Mouse (Mus musculus) hindbrain, embryonic 12.5 days (tissue): Measurements from ENCODE around the gene Rbm5. TPM values are rescaled to one million over a fixed set of nuclear protein-coding genes. Genes with fewer than 3 reads are reported as not detected.

Source experiments
- ATAC-seq: fragments of 200-750 bp; cut with Nextera tagmentation; 2 replicates; pipeline ENCODE4 v1.8.0; 2017; ENCODE audit warnings: moderate TSS enrichment; ENCODE audit not compliant: low FRiP score
- H3K27ac ChIP-seq: fragments of 300-500 bp; sonication (generic); 2 replicates; pipeline ENCODE4 v1.5.1; 2016; ENCODE audit warnings: mild to moderate bottlenecking
- H3K27me3 ChIP-seq: fragments of 300-500 bp; sonication (generic); 2 replicates; pipeline ENCODE4 v1.6.1; 2016; ENCODE audit warnings: mild to moderate bottlenecking
- H3K36me3 ChIP-seq: fragments of 300-500 bp; sonication (generic); 2 replicates; pipeline ENCODE4 v1.6.1; 2016; ENCODE audit warnings: mild to moderate bottlenecking
- H3K4me1 ChIP-seq: fragments of 300-500 bp; sonication (generic); 2 replicates; pipeline ENCODE4 v1.6.1; 2016
- H3K4me2 ChIP-seq: fragments of 300-500 bp; sonication (generic); replicated peaks from 2 replicates; pipeline ENCODE4 v1.6.1; 2016; ENCODE audit warnings: mild to moderate bottlenecking
- H3K4me3 ChIP-seq: fragments of 300-500 bp; sonication (generic); 2 replicates; pipeline ENCODE4 v1.5.1; 2016; ENCODE audit warnings: mild to moderate bottlenecking
- H3K9ac ChIP-seq: fragments of 300-500 bp; sonication (generic); 2 replicates; pipeline ENCODE4 v1.6.1; 2016; ENCODE audit warnings: mild to moderate bottlenecking, moderate library complexity
- H3K9me3 ChIP-seq: fragments of 300-500 bp; sonication (generic); replicated peaks from 2 replicates; pipeline ENCODE4 v1.6.1; 2016; ENCODE audit warnings: mild to moderate bottlenecking
- WGBS: fragments of 180-500 bp; shearing (Covaris S2); methylation state at CpG from one replicate; pipeline ENCODE4 v1.1.7; 2016; 5-methylcytosine and 5-hydroxymethylcytosine counted together
- polyA plus RNA-seq: library from polyadenylated mRNA; unstranded; fragments of >200 nt; fragmentation: Nextera tagmentation; extraction: Ambion mirVana; gene quantifications from 2 replicates; pipeline ENCODE4 v1.2.1, GENCODE M21; 2016

Gene Rbm5
- polyA plus RNA-seq, 1 experiment from 2014 or later: 271 TPM

- Histone ChIP-seq H3K4me3 (no peak overlapping the region), H3K27me3 (no peaks in the 10 kb centered on the region), H3K4me1 (no peaks in the 10 kb centered on the region), H3K36me3 (peaks cover 95% of the 10 kb centered on the region), H3K27ac (no peak overlapping the region), H3K9me3 (peaks cover 4% of the 10 kb centered on the region; the same call in 1 of the 2 replicates), H3K9ac (no peak overlapping the region), H3K4me2 (no peak overlapping the region)
- 95% methylated on average over 5 of the region's 5 CpGs for WGBS
- no peak for ATAC-seq
Observed at GRCm38 (mm10) chr9:107750378-107750777, 20.4 kb downstream of the Rbm5 start.

GRCm38 (mm10) chr9:107748063-107748462 lies 22.7 kb downstream of the Rbm5 start:
- no peak overlapping the region for H3K9ac ChIP-seq
- no peaks in the 10 kb centered on the region for H3K27me3 ChIP-seq
- H3K27ac ChIP-seq: no peak overlapping the region
- peaks cover 4% of the 10 kb centered on the region; the same call in 1 of the 2 replicates for H3K9me3 ChIP-seq
- WGBS: 95% methylated on average over 3 of the region's 3 CpGs
- H3K4me2 ChIP-seq: no peak overlapping the region
- H3K36me3 ChIP-seq: peaks cover 97% of the 10 kb centered on the region
- no peak for ATAC-seq
- H3K4me3 ChIP-seq: no peak overlapping the region
- H3K4me1 ChIP-seq: no peaks in the 10 kb centered on the region

DNA sequence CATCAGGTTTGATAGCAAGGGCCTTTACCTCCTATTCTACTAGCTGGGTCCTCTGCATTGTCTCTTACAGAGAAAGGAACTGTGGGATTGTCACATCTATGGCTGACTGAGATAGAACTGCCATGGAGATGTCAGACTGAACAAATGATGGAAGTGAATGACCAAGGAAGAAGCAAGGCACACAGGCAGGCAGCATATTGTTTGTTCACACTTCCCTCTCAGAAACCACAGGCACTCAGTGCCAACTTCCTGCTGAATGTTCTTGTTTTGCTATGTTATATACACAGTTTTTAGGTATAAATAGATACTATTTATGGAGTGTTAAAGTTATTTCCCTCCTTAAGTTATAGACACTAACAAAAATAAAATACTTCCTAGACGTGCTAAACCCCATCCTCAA lies 23.5 kb downstream of the Rbm5 start:
- Histone ChIP-seq H3K4me2 (no peak overlapping the region), H3K9ac (no peak overlapping the region), H3K27ac (no peak overlapping the region), H3K27me3 (no peaks in the 10 kb centered on the region), H3K36me3 (peaks cover 98% of the 10 kb centered on the region), H3K4me3 (no peak overlapping the region), H3K9me3 (peaks cover 4% of the 10 kb centered on the region; the same call in 1 of the 2 replicates), H3K4me1 (no peaks in the 10 kb centered on the region)
- 92% methylated on average over 1 of the region's 1 CpGs for WGBS
- ATAC-seq: no peak

- Histone ChIP-seq H3K27ac (no peak overlapping the region), H3K4me3 (no peak overlapping the region), H3K36me3 (peaks cover 98% of the 10 kb centered on the region), H3K4me1 (no peaks in the 10 kb centered on the region), H3K9me3 (peaks cover 4% of the 10 kb centered on the region; the same call in 1 of the 2 replicates), H3K4me2 (no peak overlapping the region), H3K9ac (no peak overlapping the region), H3K27me3 (no peaks in the 10 kb centered on the region)
- WGBS: 90% methylated on average over 3 of the region's 3 CpGs
- ATAC-seq: no peak
Observed at GRCm38 (mm10) chr9:107746679-107747078, 24.1 kb downstream of the Rbm5 start.

GRCm38 (mm10) chr9:107744061-107744460 lies 26.7 kb downstream of the Rbm5 start:
- Histone ChIP-seq H3K27me3 (no peaks in the 10 kb centered on the region), H3K27ac (no peak overlapping the region), H3K36me3 (peaks cover 97% of the 10 kb centered on the region), H3K4me2 (no peak overlapping the region), H3K4me3 (no peak overlapping the region), H3K4me1 (no peaks in the 10 kb centered on the region), H3K9me3 (peaks cover 4% of the 10 kb centered on the region; the same call in 1 of the 2 replicates), H3K9ac (no peak overlapping the region)
- no peak for ATAC-seq
- 91% methylated on average over 6 of the region's 6 CpGs for WGBS

GRCm38 (mm10) chr9:107738841-107739202 lies 32.0 kb downstream of the Rbm5 start:
- H3K4me3 ChIP-seq: no peak overlapping the region
- H3K27ac ChIP-seq: peak overlapping the region; percentile 68
- H3K9me3 ChIP-seq: no peaks in the 10 kb centered on the region
- no peak overlapping the region for H3K4me2 ChIP-seq
- peaks cover 51% of the 10 kb centered on the region for H3K36me3 ChIP-seq
- ATAC-seq: peak; percentile 7; the same call in 1 of the 2 replicates
- H3K27me3 ChIP-seq: no peaks in the 10 kb centered on the region
- no peak overlapping the region for H3K9ac ChIP-seq
- 50% methylated on average over 4 of the region's 4 CpGs for WGBS
- H3K4me1 ChIP-seq: peaks cover 32% of the 10 kb centered on the region

DNA sequence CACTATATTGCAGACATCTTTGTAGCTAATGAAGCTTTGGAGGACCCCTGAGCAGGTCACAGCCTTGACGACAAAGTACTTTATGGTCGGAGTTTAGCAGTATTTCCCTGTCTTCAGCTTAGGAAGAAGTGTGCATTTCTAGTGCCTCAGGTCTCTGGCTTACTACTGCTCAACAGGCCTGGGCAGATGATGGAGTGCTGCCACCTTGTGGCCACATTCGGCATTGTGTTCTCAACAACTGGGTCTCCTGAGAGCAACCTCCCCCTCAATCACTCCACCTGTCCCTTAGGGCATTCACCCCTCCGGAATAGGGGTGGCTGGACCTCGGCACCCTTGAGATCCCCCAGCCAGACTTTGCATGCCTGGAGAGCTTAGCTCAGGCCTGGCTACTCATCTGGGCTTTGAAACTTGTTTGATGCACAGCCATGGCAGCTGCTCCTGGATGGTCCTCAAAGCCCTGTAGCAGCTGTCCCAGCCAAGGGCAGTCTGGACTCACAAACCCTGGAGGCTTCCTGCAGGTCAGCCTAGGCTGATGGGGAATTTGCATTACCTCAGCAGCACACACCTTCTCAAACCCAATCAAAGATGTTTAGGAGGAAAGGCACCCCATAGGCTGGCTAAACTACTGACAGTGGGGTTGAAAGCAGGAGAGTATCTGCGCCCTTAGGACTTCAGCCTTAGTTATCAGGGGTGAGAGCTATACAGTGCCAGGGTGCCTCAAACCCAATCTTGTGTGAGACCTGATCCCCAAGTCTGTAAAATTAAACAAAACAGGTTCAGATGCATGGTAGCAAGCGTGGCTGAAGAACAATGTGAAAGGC lies 32.6 kb downstream of the Rbm5 start:
- whole genome bisulfite sequencing: 22% methylated on average over 7 of the region's 7 CpGs

GRCm38 (mm10) chr9:107736185-107736485 lies 34.7 kb downstream of the Rbm5 start:
- under 1% methylated on average over 7 of the region's 7 CpGs for WGBS
- ATAC-seq: no peak
- Histone ChIP-seq H3K27me3 (no peaks in the 10 kb centered on the region), H3K4me3 (peak overlapping the region; percentile 12; the same call in 1 of the 2 replicates), H3K9ac (peak overlapping the region; percentile 54), H3K4me1 (peaks cover 35% of the 10 kb centered on the region), H3K36me3 (peaks cover 24% of the 10 kb centered on the region), H3K9me3 (no peaks in the 10 kb centered on the region), H3K27ac (peak overlapping the region; percentile 78), H3K4me2 (peak overlapping the region; percentile 44)

More for the DNA sequence above, 32.6 kb downstream of the Rbm5 start:
- no peak overlapping the region for H3K9ac ChIP-seq
- no peaks in the 10 kb centered on the region for H3K9me3 ChIP-seq
- H3K4me3 ChIP-seq: no peak overlapping the region
- no peaks in the 10 kb centered on the region for H3K27me3 ChIP-seq
- H3K27ac ChIP-seq: peak overlapping the region; percentile 68
- peaks cover 45% of the 10 kb centered on the region for H3K36me3 ChIP-seq
- peaks cover 32% of the 10 kb centered on the region for H3K4me1 ChIP-seq
- ATAC-seq: peak; percentile 60
- no peak overlapping the region for H3K4me2 ChIP-seq

DNA sequence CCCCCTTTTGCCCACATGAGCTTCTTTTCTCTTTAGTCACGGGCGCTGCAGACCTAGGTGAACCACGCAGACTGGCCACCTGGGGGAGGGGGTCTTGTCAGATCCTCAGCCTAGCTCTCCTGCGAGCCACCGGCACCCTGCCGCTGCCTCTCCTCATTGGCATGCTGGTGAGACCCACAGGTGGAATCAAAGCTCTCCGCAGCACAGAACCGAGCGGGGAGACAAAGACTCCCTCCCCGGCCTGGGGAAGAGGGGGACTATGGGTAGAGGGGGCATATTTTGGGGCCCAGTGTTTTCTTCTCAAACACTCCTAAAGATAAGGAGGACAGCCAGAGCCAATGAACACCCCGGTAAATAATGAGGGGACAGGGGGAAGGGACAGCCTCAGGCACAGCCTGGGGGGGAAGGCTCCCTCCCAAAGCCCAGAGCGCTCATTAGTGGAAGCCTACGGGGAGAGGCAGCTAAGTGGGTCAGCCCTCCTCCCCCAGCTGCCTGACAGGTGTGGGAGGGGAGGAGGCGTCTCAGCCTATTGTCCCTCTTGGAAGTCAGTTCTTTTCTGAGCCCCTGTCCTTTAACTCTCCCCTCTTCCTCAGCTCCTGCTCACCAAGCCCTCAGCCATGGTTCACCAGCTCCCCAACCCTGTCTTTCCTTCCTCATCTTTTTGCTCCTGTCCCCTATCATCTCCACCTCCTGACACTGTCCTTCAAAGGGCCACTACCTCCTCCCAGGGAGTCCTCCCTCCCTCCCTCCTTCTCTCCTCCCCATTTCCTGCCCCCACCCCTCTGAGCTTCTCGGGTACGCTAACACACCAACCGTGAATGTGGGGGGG lies 35.2 kb downstream of the Rbm5 start:
- Histone ChIP-seq H3K9ac (peak overlapping the region; percentile 54), H3K4me1 (peaks cover 41% of the 10 kb centered on the region), H3K9me3 (no peaks in the 10 kb centered on the region), H3K27me3 (no peaks in the 10 kb centered on the region), H3K36me3 (peaks cover 18% of the 10 kb centered on the region), H3K4me2 (peak overlapping the region; percentile 44), H3K27ac (peak overlapping the region; percentile 78), H3K4me3 (peak overlapping the region; percentile 12; the same call in 1 of the 2 replicates)
- ATAC-seq: no peak
- 2% methylated on average over 17 of the region's 17 CpGs for WGBS

DNA sequence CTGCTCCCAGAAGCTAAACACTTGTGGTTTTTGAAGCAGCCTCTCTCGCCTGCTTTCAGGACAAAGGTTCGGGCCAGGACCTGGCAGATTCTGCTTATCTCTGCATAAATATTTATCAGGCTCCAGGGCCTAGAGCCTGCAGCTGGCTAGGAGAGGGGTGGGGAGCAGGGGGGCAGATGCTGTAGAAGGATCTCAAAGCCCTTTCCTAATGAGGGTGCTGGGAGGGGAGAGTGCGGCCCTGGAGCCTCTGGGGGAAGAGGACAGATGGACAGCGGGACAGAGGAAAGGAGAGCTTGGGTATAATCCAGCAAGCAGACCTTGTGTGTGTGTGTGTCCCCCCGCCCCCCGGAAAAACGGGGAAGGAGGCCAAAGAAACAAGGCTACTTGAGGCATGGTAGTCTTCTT lies 36.2 kb downstream of the Rbm5 start:
- no peak for ATAC-seq
- peak overlapping the region; percentile 78 for H3K27ac ChIP-seq
- no peaks in the 10 kb centered on the region for H3K9me3 ChIP-seq
- H3K9ac ChIP-seq: no peak overlapping the region
- WGBS: 19% methylated on average over 7 of the region's 7 CpGs
- peaks cover 51% of the 10 kb centered on the region for H3K4me1 ChIP-seq
- H3K27me3 ChIP-seq: no peaks in the 10 kb centered on the region
- H3K36me3 ChIP-seq: peaks cover 9% of the 10 kb centered on the region
- H3K4me2 ChIP-seq: peak overlapping the region; percentile 44
- no peak overlapping the region for H3K4me3 ChIP-seq

DNA sequence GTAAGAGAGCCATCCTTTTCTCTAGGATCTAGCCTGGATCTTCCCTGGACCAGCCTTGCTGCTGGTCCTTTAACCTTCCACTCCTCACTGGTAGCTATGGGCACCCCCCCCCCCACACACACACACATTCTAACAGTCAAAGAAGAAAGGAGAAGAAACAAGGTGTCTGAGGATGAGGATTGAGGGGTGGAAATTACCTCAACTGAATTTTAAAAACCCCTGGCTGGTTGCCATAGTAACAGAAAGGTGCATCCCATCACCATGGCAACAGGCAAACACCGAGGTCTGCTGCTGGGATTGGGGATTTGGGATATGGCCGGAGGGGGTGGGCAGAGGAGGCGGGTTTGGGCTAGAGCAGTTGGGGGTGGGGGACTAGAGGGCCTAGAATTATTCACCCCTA lies 41.1 kb downstream of the Rbm5 start:
- peak; percentile 4; the same call in 1 of the 2 replicates for ATAC-seq
- 8% methylated on average over 3 of the region's 3 CpGs for WGBS
- H3K4me1 ChIP-seq: peaks cover 51% of the 10 kb centered on the region

GRCm38 (mm10) chr9:107728919-107729670 lies 41.7 kb downstream of the Rbm5 start:
- no peak overlapping the region for H3K9ac ChIP-seq
- H3K4me3 ChIP-seq: no peak overlapping the region
- H3K27ac ChIP-seq: peak overlapping the region; percentile 57
- H3K36me3 ChIP-seq: no peaks in the 10 kb centered on the region
- H3K27me3 ChIP-seq: no peaks in the 10 kb centered on the region
- H3K9me3 ChIP-seq: no peaks in the 10 kb centered on the region
- 0 out of 2 replicates have a peak overlapping the region, but pooled peaks have one; percentile 15 for H3K4me2 ChIP-seq
- peaks cover 51% of the 10 kb centered on the region for H3K4me1 ChIP-seq
- ATAC-seq: no peak; the same call in 1 of the 2 replicates
- WGBS: 74% methylated on average over 6 of the region's 6 CpGs

More for the DNA sequence above, 41.1 kb downstream of the Rbm5 start:
- Histone ChIP-seq H3K27me3 (no peaks in the 10 kb centered on the region), H3K9ac (no peak overlapping the region), H3K36me3 (no peaks in the 10 kb centered on the region), H3K27ac (peak overlapping the region; percentile 57; the same call in 1 of the 2 replicates), H3K4me3 (no peak overlapping the region), H3K9me3 (no peaks in the 10 kb centered on the region), H3K4me2 (peak overlapping the region; percentile 15; the same call in 1 of the 2 replicates)
